Mouse (Mus musculus): ENCODE data around the gene Itpr2. TPM values are rescaled to one million over a fixed set of nuclear protein-coding genes. Genes with fewer than 3 reads are reported as not detected.
A peak's percentile ranks its signal among the peaks of the same experiment; 100 is the strongest.

Gene Itpr2
- total RNA-seq, 2 experiments from 2014 or later: 6.0 to 15.1 TPM

GRCm38 (mm10) chr6:146511511-146511910 is 9.5 kb upstream of the Itpr2 start:
- ATAC-seq (replicated peaks; ENCODE audit: poor library complexity, severe bottlenecking): no peak

- ATAC-seq (replicated peaks; ENCODE audit: poor library complexity, severe bottlenecking): no peak
Observed at GRCm38 (mm10) chr6:146509891-146510290, 7.9 kb upstream of the Itpr2 start.

GRCm38 (mm10) chr6:146504459-146504858 is 2.4 kb upstream of the Itpr2 start:
- ATAC-seq (replicated peaks; ENCODE audit: poor library complexity, severe bottlenecking): no peak

- ATAC-seq (replicated peaks; ENCODE audit: poor library complexity, severe bottlenecking): no peak
Observed at GRCm38 (mm10) chr6:146502856-146503255, 833 bp upstream of the Itpr2 start.

GRCm38 (mm10) chr6:146501316-146501865 is 632 bp downstream of the Itpr2 start:
- peak; percentile 68 for ATAC-seq (replicated peaks; ENCODE audit: poor library complexity, severe bottlenecking)

GRCm38 (mm10) chr6:146500771-146501170 is 1.3 kb downstream of the Itpr2 start:
- no peak for ATAC-seq (replicated peaks; ENCODE audit: poor library complexity, severe bottlenecking)

GRCm38 (mm10) chr6:146500206-146500605 is 1.8 kb downstream of the Itpr2 start:
- no peak for ATAC-seq (replicated peaks; ENCODE audit: poor library complexity, severe bottlenecking)

GRCm38 (mm10) chr6:146499566-146499965 is 2.5 kb downstream of the Itpr2 start:
- ATAC-seq (replicated peaks; ENCODE audit: poor library complexity, severe bottlenecking): no peak

- no peak for ATAC-seq (replicated peaks; ENCODE audit: poor library complexity, severe bottlenecking)
Observed at GRCm38 (mm10) chr6:146498416-146498815, 3.6 kb downstream of the Itpr2 start.

- ATAC-seq (replicated peaks; ENCODE audit: poor library complexity, severe bottlenecking): no peak
Observed at GRCm38 (mm10) chr6:146497866-146498265, 4.2 kb downstream of the Itpr2 start.

GRCm38 (mm10) chr6:146497435-146497834 is 4.6 kb downstream of the Itpr2 start:
- no peak for ATAC-seq (replicated peaks; ENCODE audit: poor library complexity, severe bottlenecking)

- no peak for ATAC-seq (replicated peaks; ENCODE audit: poor library complexity, severe bottlenecking)
Observed at GRCm38 (mm10) chr6:146491680-146492079, 10.3 kb downstream of the Itpr2 start.

- 0 out of 2 replicates have a peak, but pooled peaks have one; percentile 17 for ATAC-seq (replicated peaks; ENCODE audit: poor library complexity, severe bottlenecking)
Observed at GRCm38 (mm10) chr6:146490416-146490960, 11.5 kb downstream of the Itpr2 start.

GRCm38 (mm10) chr6:146489841-146490240 is 12.2 kb downstream of the Itpr2 start:
- no peak for ATAC-seq (replicated peaks; ENCODE audit: poor library complexity, severe bottlenecking)

GRCm38 (mm10) chr6:146488749-146489148 is 13.3 kb downstream of the Itpr2 start:
- no peak for ATAC-seq (replicated peaks; ENCODE audit: poor library complexity, severe bottlenecking)

GRCm38 (mm10) chr6:146487079-146487478 is 14.9 kb downstream of the Itpr2 start:
- ATAC-seq (replicated peaks; ENCODE audit: poor library complexity, severe bottlenecking): no peak

GRCm38 (mm10) chr6:146486073-146486472 is 15.9 kb downstream of the Itpr2 start:
- ATAC-seq (replicated peaks; ENCODE audit: poor library complexity, severe bottlenecking): no peak

- no peak for ATAC-seq (replicated peaks; ENCODE audit: poor library complexity, severe bottlenecking)
Observed at GRCm38 (mm10) chr6:146481441-146481840, 20.6 kb downstream of the Itpr2 start.

- no peak for ATAC-seq (replicated peaks; ENCODE audit: poor library complexity, severe bottlenecking)
Observed at GRCm38 (mm10) chr6:146480925-146481324, 21.1 kb downstream of the Itpr2 start.

GRCm38 (mm10) chr6:146478888-146479683 is 22.9 kb downstream of the Itpr2 start:
- peak; percentile 61 for ATAC-seq (replicated peaks; ENCODE audit: poor library complexity, severe bottlenecking)

GRCm38 (mm10) chr6:146476865-146477264 is 25.2 kb downstream of the Itpr2 start:
- no peak for ATAC-seq (replicated peaks; ENCODE audit: poor library complexity, severe bottlenecking)

GRCm38 (mm10) chr6:146474166-146474565 is 27.9 kb downstream of the Itpr2 start:
- ATAC-seq (replicated peaks; ENCODE audit: poor library complexity, severe bottlenecking): no peak
